Mouse (Mus musculus) T-helper 2 cell (primary cell): ENCODE results near the gene Tln2.

Source experiments
- in situ Hi-C: fragments of 300-600 bp; cut with MboI, MseI; formaldehyde crosslinking; loops from one replicate; pipeline ENCODE4 v1.15.1; 2025; ENCODE audit warnings: high pct_unique_total_duplicates

Tln2 gene

GRCm38 (mm10) chr9:67546650-67547049 lies 12.9 kb downstream of the Tln2 start:
- in situ Hi-C loops, result no loop called here

- in situ Hi-C loops, result no loop called here
Observed at GRCm38 (mm10) chr9:67545794-67546193, 13.7 kb downstream of the Tln2 start.

GRCm38 (mm10) chr9:67544783-67545182 lies 14.7 kb downstream of the Tln2 start:
- in situ Hi-C loops, result no loop called here

GRCm38 (mm10) chr9:67541948-67542347 lies 17.6 kb downstream of the Tln2 start:
- in situ Hi-C loops, result no loop called here

- in situ Hi-C loops, result no loop called here
Observed at GRCm38 (mm10) chr9:67539776-67540706, 19.5 kb downstream of the Tln2 start.

GRCm38 (mm10) chr9:67534420-67534819 lies 25.1 kb downstream of the Tln2 start:
- in situ Hi-C loops, result no loop called here

- in situ Hi-C loops, result no loop called here
Observed at GRCm38 (mm10) chr9:67533260-67533659, 26.2 kb downstream of the Tln2 start.

GRCm38 (mm10) chr9:67532631-67533030 lies 26.9 kb downstream of the Tln2 start:
- in situ Hi-C loops, result no loop called here

- in situ Hi-C loops, result no loop called here
Observed at GRCm38 (mm10) chr9:67529600-67529999, 29.9 kb downstream of the Tln2 start.

GRCm38 (mm10) chr9:67527726-67528125 lies 31.8 kb downstream of the Tln2 start:
- in situ Hi-C loops, result no loop called here

GRCm38 (mm10) chr9:67521736-67522135 lies 37.8 kb downstream of the Tln2 start:
- in situ Hi-C loops, result no loop called here

GRCm38 (mm10) chr9:67509510-67509909 lies 50.0 kb downstream of the Tln2 start:
- in situ Hi-C loops, result no loop called here

GRCm38 (mm10) chr9:67504669-67505260 lies 54.7 kb downstream of the Tln2 start:
- in situ Hi-C loops, result no loop called here

- in situ Hi-C loops, result no loop called here
Observed at GRCm38 (mm10) chr9:67501801-67502200, 57.7 kb downstream of the Tln2 start.

GRCm38 (mm10) chr9:67496368-67496767 lies 63.1 kb downstream of the Tln2 start:
- in situ Hi-C loops, result no loop called here

GRCm38 (mm10) chr9:67495350-67495749 lies 64.2 kb downstream of the Tln2 start:
- in situ Hi-C loops, result no loop called here

- in situ Hi-C loops, result no loop called here
Observed at GRCm38 (mm10) chr9:67493876-67494552, 65.5 kb downstream of the Tln2 start.

GRCm38 (mm10) chr9:67489370-67489769 lies 70.1 kb downstream of the Tln2 start:
- in situ Hi-C loops, result no loop called here

- in situ Hi-C loops, result no loop called here
Observed at GRCm38 (mm10) chr9:67486621-67487020, 72.9 kb downstream of the Tln2 start.

GRCm38 (mm10) chr9:67485169-67486072 lies 74.1 kb downstream of the Tln2 start:
- in situ Hi-C loops, result no loop called here

- in situ Hi-C loops, result no loop called here
Observed at GRCm38 (mm10) chr9:67482277-67482676, 77.2 kb downstream of the Tln2 start.
